Mouse (Mus musculus): ENCODE results near the gene Adh4.
"Not testable (repeated sequence)": the region's sequence is repeated elsewhere in the genome, so short reads cannot be mapped to it uniquely, and the experiment has no call there.

The Adh4 gene

GRCm38 (mm10) chr3:138448077-138448860 is 33.0 kb downstream of the Adh4 start:
- DNase-seq = no peak

- no peak for DNase-seq
Observed at GRCm38 (mm10) chr3:138452169-138452568, 36.9 kb downstream of the Adh4 start.

- DNase-seq = no peak
Observed at GRCm38 (mm10) chr3:138454234-138454633, 39.0 kb downstream of the Adh4 start.

- DNase-seq = no peak
Observed at GRCm38 (mm10) chr3:138454711-138455435, 39.6 kb downstream of the Adh4 start.

- no peak for DNase-seq
Observed at GRCm38 (mm10) chr3:138458441-138458840, 43.2 kb downstream of the Adh4 start.

- DNase-seq = no peak
Observed at GRCm38 (mm10) chr3:138460260-138460659, 45.0 kb downstream of the Adh4 start.

GRCm38 (mm10) chr3:138461832-138462231 is 46.6 kb downstream of the Adh4 start:
- DNase-seq = no peak

- DNase-seq = no peak
Observed at GRCm38 (mm10) chr3:138463137-138463536, 47.9 kb downstream of the Adh4 start.

- no peak for DNase-seq
Observed at GRCm38 (mm10) chr3:138463807-138464206, 48.5 kb downstream of the Adh4 start.

- no peak for DNase-seq
Observed at GRCm38 (mm10) chr3:138464573-138465147, 49.4 kb downstream of the Adh4 start.

GRCm38 (mm10) chr3:138466656-138467055 is 51.4 kb downstream of the Adh4 start:
- not testable (repeated sequence) for DNase-seq

- DNase-seq = no peak
Observed at GRCm38 (mm10) chr3:138471066-138471465, 55.8 kb downstream of the Adh4 start.

GRCm38 (mm10) chr3:138479489-138479888 is 64.2 kb downstream of the Adh4 start:
- no peak for DNase-seq

All from spleen, adult 18-20 months (tissue).